Mouse (Mus musculus): ENCODE measurements at regions not wholly inside any gene's neighbourhood (a gene's known extent, or its start where the extent isn't known, plus 50 kb on each side); places are given as distances from the start of the nearest gene placed in this dataset.
"Not testable (repeated sequence)": the region's sequence is repeated elsewhere in the genome, so short reads cannot be mapped to it uniquely, and the experiment has no call there.

DNA sequence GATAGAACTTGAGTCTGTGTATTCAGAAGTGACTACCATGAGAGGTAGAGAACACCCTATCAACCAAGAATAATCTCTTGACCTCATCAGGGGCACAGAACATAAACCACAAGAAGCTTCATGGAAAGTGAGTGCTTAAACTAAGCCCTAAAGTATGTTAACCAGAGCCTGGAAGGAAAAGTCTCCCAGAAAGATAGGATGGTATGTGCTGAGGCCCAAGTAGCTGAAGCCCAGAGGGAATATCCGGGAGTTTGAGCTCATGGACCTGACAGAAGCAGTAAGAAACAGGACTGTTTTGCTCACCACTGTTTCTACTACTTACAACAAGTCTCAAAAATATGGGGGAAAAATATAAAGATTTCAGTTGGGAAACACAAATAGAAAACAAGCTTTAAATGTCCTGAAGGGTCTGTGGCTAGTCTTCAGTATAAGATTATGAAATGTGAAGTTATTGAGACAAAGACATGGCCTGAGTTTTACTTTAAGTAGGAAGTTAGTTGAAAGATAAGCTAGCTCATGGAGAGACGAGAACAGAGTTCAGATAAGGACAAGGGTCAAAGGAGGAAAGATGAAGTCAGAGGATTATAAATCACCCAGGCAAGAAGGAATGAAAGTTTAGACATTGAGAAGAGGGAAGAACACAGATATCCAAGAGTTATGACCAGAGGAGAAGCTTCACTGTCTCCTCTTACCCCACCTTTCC lies 315.8 kb upstream of the Tbl1xr1 start:
- DNase-seq, result no peak

DNA sequence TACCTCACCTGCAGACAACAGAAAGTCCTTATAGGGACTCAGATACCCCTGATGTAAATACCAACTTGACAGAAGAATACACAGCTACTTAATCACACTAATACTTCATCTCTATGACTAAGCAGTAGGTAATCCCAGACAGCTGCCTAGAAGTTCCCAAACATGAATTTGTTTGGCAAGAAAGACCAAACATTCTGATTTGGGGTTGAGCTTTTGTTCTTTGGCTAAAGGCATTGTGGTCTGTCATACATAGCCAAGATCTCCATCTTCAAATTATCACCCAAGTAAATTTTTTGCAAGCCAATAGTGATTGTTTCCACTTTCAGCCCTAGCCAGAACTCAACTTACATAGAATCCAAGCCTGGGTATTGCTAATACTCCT lies 315.2 kb upstream of the Tbl1xr1 start:
- no peak for DNase-seq

DNA sequence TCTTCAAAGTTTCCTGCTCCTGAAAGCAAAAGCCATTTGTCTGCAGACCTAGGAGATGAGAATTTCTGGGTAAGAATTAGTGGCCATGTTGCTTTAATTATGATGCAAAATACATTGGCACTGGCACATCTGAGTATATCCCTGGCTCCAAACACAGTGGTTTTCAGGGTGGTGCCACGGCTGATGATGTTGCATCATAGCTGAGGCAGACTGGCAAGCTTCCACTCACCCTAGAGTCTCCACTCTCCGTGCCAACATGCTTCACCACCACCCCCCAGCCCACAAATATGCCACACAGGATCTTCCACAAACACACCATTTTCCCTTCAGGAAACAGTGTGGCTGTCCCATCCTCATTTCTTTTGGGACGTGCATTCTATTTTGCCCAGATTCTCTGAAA lies 314.5 kb upstream of the Tbl1xr1 start:
- DNase-seq, result no peak

DNA sequence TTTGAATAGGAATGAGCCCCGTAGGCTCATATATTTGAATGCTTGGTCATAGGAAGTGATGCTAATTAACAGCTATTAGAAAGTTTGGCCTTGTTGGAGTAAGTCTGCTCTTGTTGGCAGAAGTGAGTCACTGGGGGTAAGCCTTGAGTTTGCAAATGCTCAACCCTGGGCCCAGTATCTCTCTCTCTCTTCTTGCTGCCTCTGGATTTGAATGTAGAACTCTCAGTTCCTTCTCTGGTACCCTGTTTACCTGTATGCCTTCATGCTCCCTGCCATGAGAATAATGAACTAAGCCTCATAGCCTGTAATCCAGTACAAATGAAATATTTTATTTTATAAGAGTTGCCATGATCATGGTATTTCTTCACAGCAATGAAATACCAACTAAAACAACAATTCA lies 308.4 kb upstream of the Tbl1xr1 start:
- no peak for DNase-seq

GRCm38 (mm10) chr3:21769920-21770547 lies 306.4 kb upstream of the Tbl1xr1 start:
- no peak for DNase-seq

DNA sequence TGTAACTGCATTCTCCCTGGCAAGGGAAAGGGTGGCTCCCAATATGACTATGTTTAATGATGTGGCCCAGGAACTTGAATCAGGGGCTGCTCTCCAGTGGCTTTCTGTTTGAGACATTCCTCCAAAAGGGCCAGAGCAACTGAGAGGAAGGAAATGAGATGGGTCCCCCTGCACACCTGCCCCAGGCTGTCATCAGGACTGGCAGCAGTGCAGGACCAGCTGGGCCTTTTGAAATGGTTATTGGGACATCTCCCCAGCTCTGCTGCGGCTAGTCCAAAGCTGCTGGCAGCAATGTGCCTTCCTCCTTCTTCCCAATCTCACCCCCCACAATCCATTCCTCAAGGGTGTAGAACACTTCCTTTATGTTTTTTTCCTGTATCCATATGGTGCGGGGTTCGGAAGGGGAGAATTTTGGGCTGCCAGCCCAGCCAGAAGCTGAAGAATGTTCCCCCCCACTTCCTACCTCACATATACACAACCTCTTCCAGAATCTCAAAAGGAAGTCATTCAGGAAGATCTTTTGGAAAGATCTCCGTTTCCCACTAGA lies 304.6 kb upstream of the Tbl1xr1 start:
- no peak for DNase-seq

GRCm38 (mm10) chr3:21774172-21774842 lies 302.1 kb upstream of the Tbl1xr1 start:
- no peak for DNase-seq

DNA sequence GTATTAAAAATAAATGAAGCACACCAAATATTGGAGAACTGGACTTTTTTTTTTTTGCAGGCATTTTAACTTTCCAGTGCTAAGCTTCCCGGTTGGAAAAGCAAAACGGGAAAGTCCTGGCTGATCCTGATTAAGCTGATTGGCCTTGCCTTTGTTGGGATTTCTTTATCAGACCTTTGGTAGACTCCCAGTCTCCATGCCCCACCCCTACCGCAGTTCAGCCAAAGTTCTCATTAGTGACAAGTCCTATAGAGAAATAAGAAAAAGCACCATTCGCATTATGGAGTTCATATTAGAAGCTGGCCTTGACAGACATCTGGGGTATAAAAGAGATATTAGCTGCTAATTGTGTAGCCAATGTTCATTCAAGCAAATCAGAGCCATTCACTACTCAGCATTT lies 297.7 kb upstream of the Tbl1xr1 start:
- DNase-seq, result no peak

DNA sequence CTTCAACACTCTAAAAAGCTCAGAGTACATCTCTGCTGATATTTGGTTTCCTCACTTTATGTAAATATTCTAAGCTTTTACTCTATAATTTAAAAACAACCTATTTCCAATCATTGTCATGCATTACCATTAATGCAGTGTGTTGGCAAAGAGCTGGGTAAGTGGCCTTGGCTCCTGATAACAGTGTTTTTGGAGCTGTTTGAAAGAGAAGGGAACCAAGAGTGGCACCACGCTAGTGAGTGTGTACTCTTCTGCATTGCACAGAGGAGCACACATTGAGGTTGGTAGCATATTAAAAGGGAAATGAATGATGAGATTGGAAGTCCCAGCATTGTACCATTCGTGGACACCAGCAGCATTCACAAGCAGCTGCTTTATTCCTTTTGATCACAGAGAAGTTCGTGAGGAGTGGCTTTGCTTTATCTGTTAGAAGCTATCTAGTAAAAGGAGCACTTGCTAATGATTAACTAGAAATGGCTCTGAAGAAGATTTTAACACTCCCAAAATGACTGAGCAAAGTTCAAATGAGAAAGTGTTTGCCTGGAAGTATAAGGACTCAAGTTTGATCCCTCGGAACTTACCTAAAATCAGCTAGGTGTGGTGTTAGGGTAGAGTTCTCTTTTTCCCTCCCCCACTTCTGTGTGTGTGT lies 284.3 kb upstream of the Tbl1xr1 start:
- DNase-seq, result no peak

- DNase-seq, result no peak
Observed at GRCm38 (mm10) chr3:21798139-21798538, 278.3 kb upstream of the Tbl1xr1 start.

DNA sequence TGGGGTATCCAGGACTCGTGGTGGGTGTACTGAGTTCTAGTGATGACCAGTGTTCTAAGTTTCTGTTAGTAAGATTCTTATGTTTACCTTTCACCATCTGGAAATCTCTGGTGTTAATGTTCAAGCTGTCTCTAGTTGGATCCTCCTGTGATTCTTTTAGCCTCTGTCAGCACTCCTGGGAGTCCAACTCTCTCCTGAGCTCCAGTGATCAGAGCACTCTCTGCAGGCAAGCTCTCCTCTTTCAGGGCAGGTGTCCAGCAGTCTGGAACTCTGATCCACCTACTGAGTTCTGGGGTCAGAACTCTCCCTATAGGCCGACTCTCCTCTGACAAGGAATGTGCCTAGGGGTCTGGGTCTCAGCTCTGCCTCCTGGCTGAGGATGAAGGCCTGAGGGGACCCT lies 272.6 kb upstream of the Tbl1xr1 start:
- DNase-seq, result not testable (repeated sequence)

GRCm38 (mm10) chr3:21806494-21807157 lies 269.8 kb upstream of the Tbl1xr1 start:
- no peak for DNase-seq

- no peak for DNase-seq
Observed at GRCm38 (mm10) chr3:21808539-21808938, 267.9 kb upstream of the Tbl1xr1 start.

DNA sequence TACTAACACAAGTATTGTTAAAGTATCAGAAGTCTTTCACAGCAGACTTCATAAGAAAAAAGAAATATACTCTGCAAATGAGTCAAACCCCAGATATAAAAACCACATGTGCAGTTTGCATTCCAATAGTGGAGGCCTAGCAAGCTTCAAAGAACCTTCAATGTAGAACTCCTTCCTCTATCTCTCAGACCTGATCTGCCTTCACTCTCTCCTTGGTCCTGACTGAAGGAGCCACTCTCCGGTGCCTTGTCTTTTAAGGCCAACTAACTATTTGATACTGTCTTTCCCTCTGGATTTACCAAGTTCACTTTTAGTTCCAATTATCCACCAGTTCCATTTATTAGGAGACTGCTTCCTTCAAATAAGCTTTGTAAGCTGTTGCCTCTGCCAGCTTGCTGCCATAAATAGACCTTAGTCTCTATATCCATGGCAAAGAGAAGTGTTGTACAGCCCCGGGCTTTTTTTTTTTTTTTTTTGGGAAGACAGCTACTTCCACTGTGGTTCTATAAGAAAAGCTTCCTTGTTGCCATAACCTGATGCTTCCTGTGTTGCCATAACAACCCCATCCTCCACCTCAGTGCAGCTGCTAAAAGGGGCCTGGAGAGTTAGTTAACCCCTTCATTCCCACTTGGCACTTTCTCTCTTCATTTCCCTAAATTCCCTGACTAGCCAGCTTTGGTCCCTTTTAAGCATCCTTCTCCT lies 266.5 kb upstream of the Tbl1xr1 start:
- DNase-seq, result no peak

GRCm38 (mm10) chr3:21813401-21813800 lies 263.1 kb upstream of the Tbl1xr1 start:
- DNase-seq, result no peak

GRCm38 (mm10) chr3:21816968-21817858 lies 259.2 kb upstream of the Tbl1xr1 start:
- no peak for DNase-seq

- DNase-seq, result no peak
Observed at GRCm38 (mm10) chr3:21819030-21819429, 257.4 kb upstream of the Tbl1xr1 start.

- DNase-seq, result no peak
Observed at GRCm38 (mm10) chr3:21820051-21820598, 256.3 kb upstream of the Tbl1xr1 start.

DNA sequence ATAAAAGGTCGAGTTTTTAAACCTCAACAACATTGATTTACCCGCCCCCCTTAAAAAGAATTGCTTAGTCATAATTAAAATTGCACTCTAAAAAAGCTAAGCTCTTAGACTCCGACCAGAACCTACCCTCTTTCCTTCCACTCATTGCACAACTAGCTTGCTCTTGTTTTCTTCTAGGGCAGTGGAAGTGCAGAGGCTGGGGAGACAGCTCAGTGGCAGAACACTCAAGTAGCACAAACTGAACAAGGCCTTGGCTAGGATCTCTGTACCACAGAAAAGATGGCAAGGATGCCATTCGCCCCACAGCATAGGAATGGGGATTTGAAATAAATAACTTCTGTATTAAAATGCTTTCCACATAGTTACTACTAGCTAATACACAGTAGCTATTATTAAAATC lies 253.8 kb upstream of the Tbl1xr1 start:
- no peak for DNase-seq

DNA sequence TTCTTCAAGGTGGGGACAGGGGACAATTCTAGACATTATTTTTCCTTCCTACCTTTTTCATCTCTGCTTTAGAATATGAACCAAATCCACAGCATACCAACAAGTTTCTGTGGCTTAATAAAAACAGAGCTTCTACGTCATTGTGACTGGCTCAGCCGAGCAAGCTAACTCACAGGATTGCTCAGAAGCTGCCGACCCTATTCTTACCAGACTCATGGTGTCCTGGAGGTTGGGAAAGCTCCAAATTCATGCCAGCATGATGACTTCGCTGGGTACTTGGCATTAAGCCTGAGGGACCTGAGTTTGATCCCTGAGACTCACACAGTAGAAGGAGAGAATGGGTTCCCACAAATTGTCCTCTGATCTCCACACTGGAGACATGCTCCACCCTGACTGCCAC lies 253.1 kb upstream of the Tbl1xr1 start:
- no peak for DNase-seq
